Mouse (Mus musculus): ENCODE measurements around the gene Trp53bp2. TPM values are rescaled to one million over a fixed set of nuclear protein-coding genes. Genes with fewer than 3 reads are reported as not detected.
A peak's percentile ranks its signal among the peaks of the same experiment; 100 is the strongest.

Gene Trp53bp2
- polyA plus RNA-seq, 1 experiment: 22.4 TPM

DNA sequence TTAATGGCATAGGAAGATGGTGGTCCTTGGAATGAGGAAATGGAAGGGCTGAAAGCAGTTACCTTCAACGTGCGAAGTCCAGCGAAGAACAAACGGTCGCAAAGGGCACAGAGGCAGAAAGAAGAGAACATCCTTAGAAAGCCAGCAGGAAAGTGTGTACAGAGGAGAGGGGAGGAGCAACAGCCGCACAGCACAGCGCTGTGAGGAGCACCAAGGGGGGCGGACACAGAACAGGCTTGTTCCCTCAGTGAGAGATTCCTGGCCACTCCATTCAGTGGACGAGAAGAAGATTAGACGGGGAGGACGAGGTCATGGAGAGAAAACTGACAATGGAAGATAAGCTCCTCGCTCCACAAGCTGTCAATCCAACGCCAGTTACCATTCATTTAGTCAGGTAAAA, 5.9 kb upstream of the Trp53bp2 start:
- Histone ChIP-seq H3K36me3 (ENCODE audit: control insufficient read depth, insufficient read depth, low read length) (no peaks in the 10 kb centered on the region), H3K27me3 (ENCODE audit: control insufficient read depth, insufficient read depth, low read length) (no peaks in the 10 kb centered on the region), H3K4me1 (ENCODE audit: control insufficient read depth, insufficient read depth, insufficient read length, low read length) (no peaks in the 10 kb centered on the region), H3K4me3 (ENCODE audit: low read depth, low read length) (no peak overlapping the region), H3K27ac (ENCODE audit: insufficient read depth, low read depth, low read length) (no peak overlapping the region)
- 36% methylated on average over 13 of the region's 13 CpGs for WGBS
- TF ChIP-seq CTCF (IDR thresholded peaks at IDR 0.05; ENCODE audit: extremely low read depth, insufficient read length, insufficient replicate concordance, low read depth, low read length): no peak
- TF ChIP-seq POLR2A (IDR thresholded peaks at IDR 0.05; ENCODE audit: low read depth, low read length): no peak

DNA sequence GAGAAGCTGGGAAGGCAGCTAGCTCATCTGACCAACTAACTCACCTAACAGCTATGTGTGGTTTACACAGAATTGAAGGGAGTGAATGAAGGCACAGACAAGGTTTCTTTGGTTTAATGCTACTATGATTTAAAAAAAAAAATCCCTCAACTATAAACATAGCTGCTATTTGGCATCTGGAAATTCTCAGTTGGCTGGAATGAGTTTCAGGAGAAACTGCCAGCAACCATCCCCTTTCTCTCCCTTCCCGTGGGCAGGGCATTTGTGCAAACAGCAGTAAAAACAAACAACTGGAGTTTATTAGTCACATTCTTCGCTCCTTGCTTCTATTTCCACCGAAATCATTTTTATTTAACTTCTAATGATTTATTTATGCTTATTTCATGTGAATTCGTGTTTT, 2.4 kb upstream of the Trp53bp2 start:
- no peaks in the 10 kb centered on the region for H3K27me3 ChIP-seq (ENCODE audit: control insufficient read depth, insufficient read depth, low read length)
- WGBS: 38% methylated on average over 4 of the region's 4 CpGs
- no peak overlapping the region for H3K4me3 ChIP-seq (ENCODE audit: low read depth, low read length)
- peaks cover 2% of the 10 kb centered on the region; the same call in 1 of the 2 replicates for H3K4me1 ChIP-seq (ENCODE audit: control insufficient read depth, insufficient read depth, insufficient read length, low read length)
- no peaks in the 10 kb centered on the region for H3K36me3 ChIP-seq (ENCODE audit: control insufficient read depth, insufficient read depth, low read length)
- TF ChIP-seq POLR2A (IDR thresholded peaks at IDR 0.05; ENCODE audit: low read depth, low read length): no peak
- no peak for TF ChIP-seq CTCF (IDR thresholded peaks at IDR 0.05; ENCODE audit: extremely low read depth, insufficient read length, insufficient replicate concordance, low read depth, low read length)
- H3K27ac ChIP-seq (ENCODE audit: insufficient read depth, low read depth, low read length): no peak overlapping the region

- 2% methylated on average over 13 of the region's 13 CpGs for WGBS
These were observed 729 bp upstream of the Trp53bp2 start for GRCm38 (mm10) chr1:182408243-182408642.

GRCm38 (mm10) chr1:182409401-182410173, 615 bp downstream of the Trp53bp2 start:
- no peak for TF ChIP-seq CTCF (IDR thresholded peaks at IDR 0.05; ENCODE audit: extremely low read depth, insufficient read length, insufficient replicate concordance, low read depth, low read length)
- no peak for TF ChIP-seq POLR2A (IDR thresholded peaks at IDR 0.05; ENCODE audit: low read depth, low read length)
- Histone ChIP-seq H3K27ac (ENCODE audit: insufficient read depth, low read depth, low read length) (peak overlapping the region; percentile 68), H3K4me1 (ENCODE audit: control insufficient read depth, insufficient read depth, insufficient read length, low read length) (peaks cover 4% of the 10 kb centered on the region), H3K4me3 (ENCODE audit: low read depth, low read length) (peak overlapping the region; percentile 97), H3K27me3 (ENCODE audit: control insufficient read depth, insufficient read depth, low read length) (no peaks in the 10 kb centered on the region), H3K36me3 (ENCODE audit: control insufficient read depth, insufficient read depth, low read length) (no peaks in the 10 kb centered on the region)
- WGBS: 1% methylated on average over 34 of the region's 34 CpGs

More at GRCm38 (mm10) chr1:182408243-182408642, 729 bp upstream of the Trp53bp2 start:
- no peaks in the 10 kb centered on the region for H3K27me3 ChIP-seq (ENCODE audit: control insufficient read depth, insufficient read depth, low read length)
- no peaks in the 10 kb centered on the region for H3K36me3 ChIP-seq (ENCODE audit: control insufficient read depth, insufficient read depth, low read length)
- H3K4me1 ChIP-seq (ENCODE audit: control insufficient read depth, insufficient read depth, insufficient read length, low read length): peaks cover 4% of the 10 kb centered on the region
- TF ChIP-seq CTCF (IDR thresholded peaks at IDR 0.05; ENCODE audit: extremely low read depth, insufficient read length, insufficient replicate concordance, low read depth, low read length) (no peak), POLR2A (IDR thresholded peaks at IDR 0.05; ENCODE audit: low read depth, low read length) (no peak)
- peak overlapping the region; percentile 88 for H3K4me3 ChIP-seq (ENCODE audit: low read depth, low read length)
- no peak overlapping the region for H3K27ac ChIP-seq (ENCODE audit: insufficient read depth, low read depth, low read length)

GRCm38 (mm10) chr1:182412586-182413270, 3.8 kb downstream of the Trp53bp2 start:
- Histone ChIP-seq H3K27ac (ENCODE audit: insufficient read depth, low read depth, low read length) (peak overlapping the region; percentile 40; the same call in 1 of the 2 replicates), H3K27me3 (ENCODE audit: control insufficient read depth, insufficient read depth, low read length) (no peaks in the 10 kb centered on the region), H3K4me1 (ENCODE audit: control insufficient read depth, insufficient read depth, insufficient read length, low read length) (peaks cover 4% of the 10 kb centered on the region), H3K36me3 (ENCODE audit: control insufficient read depth, insufficient read depth, low read length) (no peaks in the 10 kb centered on the region), H3K4me3 (ENCODE audit: low read depth, low read length) (no peak overlapping the region)
- 19% methylated on average over 7 of the region's 7 CpGs for WGBS
- TF ChIP-seq POLR2A (IDR thresholded peaks at IDR 0.05; ENCODE audit: low read depth, low read length) (no peak), CTCF (IDR thresholded peaks at IDR 0.05; ENCODE audit: extremely low read depth, insufficient read length, insufficient replicate concordance, low read depth, low read length) (no peak)

DNA sequence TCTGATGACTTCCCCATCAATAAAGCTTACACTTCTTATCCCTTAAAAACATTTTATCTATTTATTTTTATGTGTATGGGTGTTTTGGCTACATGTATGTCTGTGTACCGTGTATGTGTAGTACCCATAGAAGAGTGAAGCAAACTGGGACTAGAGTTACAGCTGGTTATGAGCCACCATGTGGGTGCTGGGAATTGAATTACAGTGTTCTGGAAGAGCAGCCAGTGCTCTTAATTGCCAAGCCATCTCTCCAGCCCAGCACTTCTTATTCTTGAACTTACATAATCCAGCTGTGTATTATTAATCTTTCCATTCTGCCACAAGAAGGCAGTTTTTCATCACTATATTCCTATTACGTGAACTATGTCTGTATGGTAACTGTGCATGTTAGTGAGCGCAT, 10.5 kb downstream of the Trp53bp2 start:
- H3K36me3 ChIP-seq (ENCODE audit: control insufficient read depth, insufficient read depth, low read length): no peaks in the 10 kb centered on the region
- H3K27me3 ChIP-seq (ENCODE audit: control insufficient read depth, insufficient read depth, low read length): no peaks in the 10 kb centered on the region
- H3K27ac ChIP-seq (ENCODE audit: insufficient read depth, low read depth, low read length): no peak overlapping the region
- H3K4me1 ChIP-seq (ENCODE audit: control insufficient read depth, insufficient read depth, insufficient read length, low read length): no peaks in the 10 kb centered on the region
- WGBS: 85% methylated on average over 3 of the region's 3 CpGs
- no peak overlapping the region for H3K4me3 ChIP-seq (ENCODE audit: low read depth, low read length)
- TF ChIP-seq CTCF (IDR thresholded peaks at IDR 0.05; ENCODE audit: extremely low read depth, insufficient read length, insufficient replicate concordance, low read depth, low read length) (no peak), POLR2A (IDR thresholded peaks at IDR 0.05; ENCODE audit: low read depth, low read length) (no peak)

GRCm38 (mm10) chr1:182424274-182424673, 15.3 kb downstream of the Trp53bp2 start:
- no peak overlapping the region for H3K27ac ChIP-seq (ENCODE audit: insufficient read depth, low read depth, low read length)
- 82% methylated on average over 2 of the region's 2 CpGs for WGBS
- peaks cover 3% of the 10 kb centered on the region; the same call in 1 of the 2 replicates for H3K36me3 ChIP-seq (ENCODE audit: control insufficient read depth, insufficient read depth, low read length)
- H3K27me3 ChIP-seq (ENCODE audit: control insufficient read depth, insufficient read depth, low read length): no peaks in the 10 kb centered on the region
- H3K4me1 ChIP-seq (ENCODE audit: control insufficient read depth, insufficient read depth, insufficient read length, low read length): peaks cover 5% of the 10 kb centered on the region; the same call in 1 of the 2 replicates
- TF ChIP-seq POLR2A (IDR thresholded peaks at IDR 0.05; ENCODE audit: low read depth, low read length) (no peak), CTCF (IDR thresholded peaks at IDR 0.05; ENCODE audit: extremely low read depth, insufficient read length, insufficient replicate concordance, low read depth, low read length) (no peak)
- H3K4me3 ChIP-seq (ENCODE audit: low read depth, low read length): no peak overlapping the region

Measured in small intestine, adult 2 months (tissue).